In the genomic region with DNA sequence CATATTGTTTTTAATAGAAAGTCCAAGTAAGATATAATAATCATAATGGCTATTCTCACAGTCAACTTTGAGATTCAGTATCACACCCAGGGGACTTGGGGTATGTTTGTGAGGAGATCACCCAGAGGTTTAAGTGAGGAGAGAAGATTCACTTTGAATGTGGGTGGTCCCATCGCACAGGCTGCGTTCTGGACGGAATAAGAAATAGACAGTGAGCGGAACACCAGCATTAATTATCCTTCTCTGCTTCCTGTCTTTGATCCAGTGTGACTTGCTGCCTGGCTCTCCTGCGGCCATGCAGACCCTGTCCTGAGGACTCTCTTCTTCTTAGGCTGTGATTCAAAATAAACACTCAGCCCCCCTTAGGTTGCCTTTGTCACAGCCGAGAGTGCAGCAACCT, we compare ENCODE assay signal across 28 mouse cellular contexts.
"Had no signal": no experiment of that assay in that cellular context is flagged by ENCODE, and none has a peak within 500 bp of the region (broad histone marks: within the 10 kb centered on the region; RNA-seq: fewer than 3 reads in every experiment).

No protein-coding gene starts in this region.

- H3K4me1 ChIP-seq: embryonic facial prominence, embryonic 12.5 days; embryonic facial prominence, embryonic 13.5 days; embryonic facial prominence, embryonic 15.5 days; forebrain, embryonic 12.5 days; forebrain, embryonic 13.5 days; forebrain, embryonic 15.5 days had no signal

- ATAC-seq: forebrain, embryonic 13.5 days; forebrain, embryonic 14.5 days; forebrain, embryonic 15.5 days; forebrain, embryonic 16.5 days; forebrain, postnatal 0 days had no signal

- H3K9ac ChIP-seq: embryonic facial prominence, embryonic 12.5 days; embryonic facial prominence, embryonic 13.5 days; embryonic facial prominence, embryonic 15.5 days; forebrain, embryonic 12.5 days; forebrain, embryonic 13.5 days; forebrain, embryonic 15.5 days; forebrain, postnatal 0 days had no signal

- H3K4me2 ChIP-seq: embryonic facial prominence, embryonic 12.5 days; embryonic facial prominence, embryonic 13.5 days; embryonic facial prominence, embryonic 15.5 days; forebrain, embryonic 12.5 days; forebrain, embryonic 13.5 days; forebrain, embryonic 15.5 days had no signal

- DNase-seq: cerebellum, adult 2 months; cerebellum, adult 8-10 months; cerebellum, adult 9-10 months; cerebellum, adult 9-11 months; cerebellum, postnatal 10 days; cerebellum, postnatal 14 days; cerebellum, postnatal 25 days; cerebellum, postnatal 36 days; embryo, embryonic 11 days; forebrain, postnatal 0 days; gastrocnemius, adult 2 months; gastrocnemius, postnatal 10 days; gastrocnemius, postnatal 14 days; gastrocnemius, postnatal 25 days; gastrocnemius, postnatal 36 days; heart, adult 11 months; heart, adult 18-20 months had no signal

- H3K9me3 ChIP-seq: embryonic facial prominence, embryonic 10.5 days; embryonic facial prominence, embryonic 12.5 days; embryonic facial prominence, embryonic 13.5 days; embryonic facial prominence, embryonic 15.5 days; forebrain, embryonic 10.5 days; forebrain, embryonic 12.5 days; forebrain, embryonic 13.5 days; forebrain, embryonic 15.5 days had no signal

- H3K27ac ChIP-seq: embryonic facial prominence, embryonic 10.5 days; embryonic facial prominence, embryonic 12.5 days; embryonic facial prominence, embryonic 13.5 days; embryonic facial prominence, embryonic 15.5 days; forebrain, embryonic 10.5 days; forebrain, embryonic 12.5 days; forebrain, embryonic 13.5 days; forebrain, embryonic 15.5 days; gastrocnemius, adult 2 months had no signal

- H3K4me3 ChIP-seq: embryonic facial prominence, embryonic 10.5 days; embryonic facial prominence, embryonic 12.5 days; embryonic facial prominence, embryonic 13.5 days; embryonic facial prominence, embryonic 15.5 days; erythroblast, embryonic 14.5 days; forebrain, embryonic 10.5 days; forebrain, embryonic 12.5 days; forebrain, embryonic 13.5 days; forebrain, embryonic 15.5 days; gastrocnemius, adult 2 months had no signal

- H3K27me3 ChIP-seq: embryonic facial prominence, embryonic 12.5 days; embryonic facial prominence, embryonic 13.5 days; embryonic facial prominence, embryonic 15.5 days; forebrain, embryonic 12.5 days; forebrain, embryonic 13.5 days; forebrain, embryonic 15.5 days had no signal

- H3K36me3 ChIP-seq: embryonic facial prominence, embryonic 10.5 days; embryonic facial prominence, embryonic 12.5 days; embryonic facial prominence, embryonic 13.5 days; embryonic facial prominence, embryonic 15.5 days; forebrain, embryonic 10.5 days; forebrain, embryonic 12.5 days; forebrain, embryonic 15.5 days had no signal
